Mouse (Mus musculus): ENCODE measurements at regions not wholly inside any gene's neighbourhood (a gene's known extent, or its start where the extent isn't known, plus 50 kb on each side); places are given as distances from the start of the nearest gene placed in this dataset.
A peak's percentile ranks its signal among the peaks of the same experiment; 100 is the strongest.

GRCm38 (mm10) chr10:67729271-67729670 is 180.5 kb upstream of the Ado start:
- peak; percentile 81 for DNase-seq

GRCm38 (mm10) chr10:67727580-67727979 is 178.8 kb upstream of the Ado start:
- DNase-seq = no peak

GRCm38 (mm10) chr10:67726796-67727195 is 178.0 kb upstream of the Ado start:
- DNase-seq = no peak

- no peak for DNase-seq
Observed at GRCm38 (mm10) chr10:67726351-67726750, 177.6 kb upstream of the Ado start.

GRCm38 (mm10) chr10:67721787-67722186 is 173.0 kb upstream of the Ado start:
- peak; percentile 50 for DNase-seq

- DNase-seq = no peak
Observed at GRCm38 (mm10) chr10:67717506-67717905, 168.8 kb upstream of the Ado start.

GRCm38 (mm10) chr10:67715046-67715445 is 166.3 kb upstream of the Ado start:
- DNase-seq = no peak

- DNase-seq = no peak
Observed at GRCm38 (mm10) chr10:67713098-67713497, 164.3 kb upstream of the Ado start.

- peak; percentile 37 for DNase-seq
Observed at GRCm38 (mm10) chr10:67712665-67713064, 163.9 kb upstream of the Ado start.

- no peak for DNase-seq
Observed at GRCm38 (mm10) chr10:67711961-67712360, 163.2 kb upstream of the Ado start.

- no peak for DNase-seq
Observed at GRCm38 (mm10) chr10:67706436-67706835, 157.7 kb upstream of the Ado start.

- no peak for DNase-seq
Observed at GRCm38 (mm10) chr10:67702783-67703455, 154.2 kb upstream of the Ado start.

GRCm38 (mm10) chr10:67697401-67698195 is 148.8 kb upstream of the Ado start:
- DNase-seq = no peak

- no peak for DNase-seq
Observed at GRCm38 (mm10) chr10:67695891-67696853, 147.4 kb upstream of the Ado start.

GRCm38 (mm10) chr10:67694751-67695150 is 146.0 kb upstream of the Ado start:
- DNase-seq = no peak

GRCm38 (mm10) chr10:67693586-67693985 is 144.8 kb upstream of the Ado start:
- DNase-seq = no peak

- no peak for DNase-seq
Observed at GRCm38 (mm10) chr10:67689944-67690670, 141.4 kb upstream of the Ado start.

- no peak for DNase-seq
Observed at GRCm38 (mm10) chr10:67679382-67679781, 130.6 kb upstream of the Ado start.

GRCm38 (mm10) chr10:67673450-67673849 is 124.7 kb upstream of the Ado start:
- no peak for DNase-seq

- DNase-seq = peak; percentile 60
Observed at GRCm38 (mm10) chr10:67672281-67672680, 123.5 kb upstream of the Ado start.

GRCm38 (mm10) chr10:67669066-67669465 is 120.3 kb upstream of the Ado start:
- no peak for DNase-seq

- DNase-seq = no peak
Observed at GRCm38 (mm10) chr10:67663028-67663427, 114.3 kb upstream of the Ado start.
